Mouse (Mus musculus): ENCODE results near the gene Tpm1. TPM values are rescaled to one million over a fixed set of nuclear protein-coding genes. Genes with fewer than 3 reads are reported as not detected.

Gene Tpm1
- polyA plus RNA-seq, 1 experiment from 2014 or later, result 151 TPM

DNA sequence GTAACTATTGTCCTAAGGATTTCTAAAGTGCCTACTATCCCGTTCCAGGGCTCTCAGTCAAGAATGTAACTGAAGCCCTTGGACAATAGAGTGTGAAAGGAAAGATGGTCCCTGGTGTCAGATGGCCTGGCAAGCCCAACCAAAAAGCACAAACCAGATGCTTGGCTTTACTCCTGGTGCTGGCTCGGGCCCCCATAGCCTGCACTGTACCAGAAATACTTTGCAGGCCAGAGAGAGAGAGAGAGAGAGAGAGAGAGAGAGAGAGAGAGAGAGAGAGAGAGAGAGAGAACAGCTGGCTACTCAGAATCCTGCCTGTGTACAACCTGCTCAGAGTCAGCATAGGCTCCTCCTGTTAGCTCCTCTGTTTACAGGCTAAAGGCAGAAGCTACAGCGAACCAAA, 36.7 kb downstream of the Tpm1 start:
- Histone ChIP-seq H3K27ac (no peak overlapping the region), H3K4me1 (no peaks in the 10 kb centered on the region), H3K9me3 (no peaks in the 10 kb centered on the region), H3K27me3 (replicated peaks) (no peaks in the 10 kb centered on the region), H3K36me3 (replicated peaks) (no peaks in the 10 kb centered on the region), H3K4me3 (no peak overlapping the region), H3K4me2 (no peak overlapping the region), H3K9ac (no peak overlapping the region)
- 54% methylated on average over 3 of the region's 3 CpGs for WGBS
- no peak for ATAC-seq (replicated peaks)

DNA sequence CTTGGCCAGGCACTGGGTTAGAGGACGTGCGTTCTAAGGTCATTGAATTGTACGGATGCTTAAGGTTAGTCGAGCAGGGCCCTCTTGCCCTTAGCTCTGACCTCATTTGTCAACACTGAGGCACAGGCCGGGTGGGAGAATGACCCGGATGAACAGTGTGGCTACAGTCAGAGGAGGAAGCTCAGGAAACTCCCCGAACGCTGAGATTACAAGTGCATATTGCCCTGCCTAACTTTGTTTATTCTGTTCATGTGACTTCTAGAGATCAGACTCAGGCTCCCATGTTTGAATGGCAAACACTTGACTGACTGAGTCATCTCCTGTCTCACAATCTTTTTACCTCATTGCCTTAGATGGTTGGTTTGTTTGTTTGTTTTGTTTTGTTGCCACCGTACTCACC, 37.7 kb downstream of the Tpm1 start:
- WGBS, result 85% methylated on average over 9 of the region's 9 CpGs
- Histone ChIP-seq H3K4me2 (no peak overlapping the region), H3K4me1 (no peaks in the 10 kb centered on the region), H3K36me3 (replicated peaks) (no peaks in the 10 kb centered on the region), H3K9ac (no peak overlapping the region), H3K27me3 (replicated peaks) (no peaks in the 10 kb centered on the region), H3K9me3 (no peaks in the 10 kb centered on the region), H3K4me3 (no peak overlapping the region), H3K27ac (no peak overlapping the region)
- no peak for ATAC-seq (replicated peaks)

DNA sequence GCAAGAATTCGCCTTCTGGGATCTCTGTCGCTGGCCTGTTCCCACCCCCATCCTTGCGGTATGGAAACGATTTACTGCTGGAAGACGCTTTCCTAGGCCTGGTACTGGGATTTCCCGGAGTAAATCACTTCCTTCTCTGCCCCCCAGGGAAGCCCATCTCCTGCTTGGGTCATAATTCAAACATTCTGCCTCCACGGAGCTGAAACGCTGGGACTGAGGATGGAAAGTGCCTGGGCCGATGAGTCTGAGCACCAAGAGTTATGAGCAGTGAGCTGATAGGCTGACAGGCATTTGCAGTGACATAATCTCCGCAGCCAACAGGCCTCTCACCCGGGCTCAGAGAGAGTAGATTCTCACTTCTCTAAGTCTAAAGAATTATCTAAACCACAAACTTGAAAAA, 40.4 kb downstream of the Tpm1 start:
- H3K4me1 ChIP-seq, result no peaks in the 10 kb centered on the region
- H3K27ac ChIP-seq, result no peak overlapping the region
- H3K4me3 ChIP-seq, result no peak overlapping the region
- H3K4me2 ChIP-seq, result no peak overlapping the region
- H3K27me3 ChIP-seq (replicated peaks), result no peaks in the 10 kb centered on the region
- no peaks in the 10 kb centered on the region for H3K9me3 ChIP-seq
- ATAC-seq (replicated peaks), result no peak
- H3K9ac ChIP-seq, result no peak overlapping the region
- H3K36me3 ChIP-seq (replicated peaks), result no peaks in the 10 kb centered on the region
- WGBS, result 60% methylated on average over 11 of the region's 11 CpGs

DNA sequence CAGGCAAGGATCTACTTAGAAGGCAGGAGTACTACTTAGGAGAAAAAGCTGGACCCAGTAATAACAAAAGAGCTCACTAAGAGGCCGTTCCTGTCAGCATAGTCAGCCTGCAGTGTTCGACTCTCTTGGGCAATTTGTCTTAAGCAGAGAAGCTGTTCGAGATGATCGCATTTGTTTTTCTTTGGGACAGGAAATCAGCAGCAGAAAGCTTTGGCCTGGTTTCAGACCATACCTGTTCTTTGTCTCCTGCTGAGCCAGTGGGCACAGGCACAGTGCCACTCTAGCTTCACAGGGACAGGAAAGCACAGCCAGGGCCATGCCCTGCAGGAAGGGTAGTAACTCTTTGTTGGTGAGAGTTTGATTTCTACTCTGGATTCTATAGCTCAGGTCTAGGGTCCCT, 42.8 kb downstream of the Tpm1 start:
- WGBS, result 78% methylated on average over 4 of the region's 4 CpGs

DNA sequence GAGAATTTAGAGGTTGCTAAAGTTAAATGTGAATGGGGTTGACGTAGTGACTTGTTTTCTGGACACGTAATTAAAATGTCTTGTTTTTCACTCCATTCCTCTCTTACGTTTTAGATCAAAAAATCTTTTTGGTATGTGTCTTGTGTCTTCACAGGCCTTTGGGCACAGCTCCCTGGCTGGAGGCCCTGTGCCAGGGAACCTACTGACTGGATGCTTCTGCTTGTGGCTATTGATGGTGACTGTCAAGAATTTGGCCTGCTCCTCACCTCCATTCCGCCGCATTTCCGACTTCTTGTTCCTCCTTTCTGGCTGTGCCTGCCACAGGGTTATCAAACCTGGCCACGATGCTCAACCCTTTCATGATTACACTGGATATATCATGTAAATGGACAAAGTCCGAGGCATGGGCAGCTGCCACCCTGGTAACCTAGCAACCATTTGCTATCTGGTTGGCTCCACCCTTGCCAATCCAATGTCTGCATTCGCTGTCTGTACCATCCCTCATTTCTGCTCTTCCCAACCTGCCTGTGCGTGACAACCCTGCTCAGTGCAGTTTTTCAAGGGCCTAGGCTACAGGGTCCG, 44.0 kb downstream of the Tpm1 start:
- H3K27ac ChIP-seq, result no peak overlapping the region
- H3K9ac ChIP-seq, result no peak overlapping the region
- H3K9me3 ChIP-seq, result no peaks in the 10 kb centered on the region
- H3K4me1 ChIP-seq, result no peaks in the 10 kb centered on the region
- WGBS, result 73% methylated on average over 11 of the region's 11 CpGs
- H3K36me3 ChIP-seq (replicated peaks), result no peaks in the 10 kb centered on the region
- no peaks in the 10 kb centered on the region for H3K27me3 ChIP-seq (replicated peaks)
- no peak overlapping the region for H3K4me3 ChIP-seq
- ATAC-seq (replicated peaks), result no peak
- H3K4me2 ChIP-seq, result no peak overlapping the region

More for the DNA sequence above, 42.8 kb downstream of the Tpm1 start:
- H3K9me3 ChIP-seq, result no peaks in the 10 kb centered on the region
- no peak overlapping the region for H3K9ac ChIP-seq
- ATAC-seq (replicated peaks), result no peak
- H3K27ac ChIP-seq, result no peak overlapping the region
- H3K4me1 ChIP-seq, result no peaks in the 10 kb centered on the region
- H3K4me3 ChIP-seq, result no peak overlapping the region
- no peaks in the 10 kb centered on the region for H3K36me3 ChIP-seq (replicated peaks)
- H3K27me3 ChIP-seq (replicated peaks), result no peaks in the 10 kb centered on the region
- no peak overlapping the region for H3K4me2 ChIP-seq

DNA sequence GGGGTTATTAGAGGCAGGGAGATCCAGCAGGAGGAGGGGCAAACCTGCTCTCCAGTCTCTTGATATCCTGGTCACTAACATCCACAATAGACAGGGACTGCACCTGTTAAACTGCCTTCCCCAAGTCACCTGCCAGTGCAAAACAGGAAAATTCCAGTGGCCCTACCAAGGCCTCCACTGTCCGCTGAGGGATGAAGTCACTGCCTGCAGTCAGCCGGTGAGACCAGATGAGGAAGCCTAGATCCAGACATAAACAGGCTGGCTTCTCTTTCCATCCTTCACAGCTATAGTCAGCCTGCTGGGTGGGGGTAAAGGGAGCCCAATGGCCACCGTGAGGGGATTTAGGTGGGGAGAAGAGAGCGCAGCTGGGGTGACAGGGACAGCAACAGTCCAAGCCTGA, 45.5 kb downstream of the Tpm1 start:
- no peak for ATAC-seq (replicated peaks)
- H3K4me1 ChIP-seq, result no peaks in the 10 kb centered on the region
- H3K27ac ChIP-seq, result no peak overlapping the region
- H3K4me2 ChIP-seq, result no peak overlapping the region
- H3K9ac ChIP-seq, result no peak overlapping the region
- H3K4me3 ChIP-seq, result no peak overlapping the region
- H3K36me3 ChIP-seq (replicated peaks), result no peaks in the 10 kb centered on the region
- H3K27me3 ChIP-seq (replicated peaks), result no peaks in the 10 kb centered on the region
- whole genome bisulfite sequencing, result 53% methylated on average over 4 of the region's 4 CpGs
- no peaks in the 10 kb centered on the region for H3K9me3 ChIP-seq

DNA sequence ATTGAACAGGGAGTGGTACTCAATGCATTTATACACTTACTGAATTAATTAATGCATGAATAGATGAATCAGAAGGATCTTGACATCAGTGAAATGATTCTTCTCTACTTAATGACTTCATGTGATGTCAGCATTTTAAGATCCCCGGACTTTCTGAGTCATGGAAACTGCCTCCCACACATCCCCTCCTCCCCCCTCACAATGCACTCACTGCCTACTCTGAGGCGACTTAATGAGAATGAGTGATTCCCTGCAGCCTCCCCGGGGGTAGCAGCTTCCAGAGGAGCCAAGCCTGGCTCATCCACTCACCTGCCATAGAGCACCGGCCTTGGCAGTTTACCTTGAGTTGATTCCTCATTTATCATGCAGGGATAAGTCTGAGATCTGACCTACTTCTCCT, 46.0 kb downstream of the Tpm1 start:
- no peak overlapping the region for H3K9ac ChIP-seq
- no peak overlapping the region for H3K4me3 ChIP-seq
- no peak overlapping the region for H3K27ac ChIP-seq
- H3K36me3 ChIP-seq (replicated peaks), result no peaks in the 10 kb centered on the region
- H3K4me1 ChIP-seq, result no peaks in the 10 kb centered on the region
- no peak for ATAC-seq (replicated peaks)
- WGBS, result 33% methylated on average over 4 of the region's 4 CpGs
- H3K4me2 ChIP-seq, result no peak overlapping the region
- H3K27me3 ChIP-seq (replicated peaks), result no peaks in the 10 kb centered on the region
- no peaks in the 10 kb centered on the region for H3K9me3 ChIP-seq

DNA sequence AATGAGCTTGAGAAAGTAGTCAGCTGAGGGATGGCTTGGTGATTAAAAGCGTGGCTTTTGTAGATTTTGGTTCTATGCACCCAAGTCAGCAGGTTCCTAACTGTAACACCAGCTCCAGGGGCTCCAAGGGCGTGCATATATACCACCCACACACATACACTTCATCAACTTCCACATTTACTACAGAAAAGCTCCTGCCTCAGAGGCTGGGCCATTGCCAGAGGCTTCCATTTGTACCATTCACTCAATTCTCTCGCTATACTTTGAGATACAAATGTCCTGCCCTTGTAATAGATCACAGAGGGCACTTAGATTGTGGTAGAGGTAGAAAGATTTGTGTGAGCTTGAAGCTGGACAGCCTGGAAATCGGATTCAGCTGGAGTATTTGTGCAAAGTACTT, 47.7 kb downstream of the Tpm1 start:
- H3K4me2 ChIP-seq, result no peak overlapping the region
- no peaks in the 10 kb centered on the region for H3K4me1 ChIP-seq
- H3K27ac ChIP-seq, result no peak overlapping the region
- H3K27me3 ChIP-seq (replicated peaks), result no peaks in the 10 kb centered on the region
- WGBS, result 81% methylated on average over 4 of the region's 4 CpGs
- H3K4me3 ChIP-seq, result no peak overlapping the region
- no peaks in the 10 kb centered on the region for H3K36me3 ChIP-seq (replicated peaks)
- H3K9me3 ChIP-seq, result no peaks in the 10 kb centered on the region
- no peak overlapping the region for H3K9ac ChIP-seq
- ATAC-seq (replicated peaks), result no peak

DNA sequence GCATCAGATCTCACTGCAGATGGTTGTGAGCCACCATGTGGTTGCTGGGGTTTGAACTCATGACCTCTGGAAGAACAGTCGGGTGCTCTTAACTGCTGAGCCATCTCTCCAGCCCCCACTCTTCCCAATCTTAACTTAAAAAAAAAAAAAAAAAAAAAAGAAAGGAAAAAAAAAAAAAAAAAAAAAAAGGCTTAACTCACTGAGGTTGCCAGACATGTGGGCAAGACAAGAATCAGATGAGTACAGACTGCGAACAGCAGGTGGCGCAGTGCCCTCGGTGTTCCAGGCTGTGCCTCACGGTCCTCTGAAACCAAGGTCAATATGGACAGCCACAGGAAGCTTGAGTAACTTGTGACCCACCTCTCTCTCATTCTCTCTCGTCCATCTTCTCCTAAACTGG, 48.2 kb downstream of the Tpm1 start:
- H3K4me2 ChIP-seq, result no peak overlapping the region
- H3K9me3 ChIP-seq, result no peaks in the 10 kb centered on the region
- no peaks in the 10 kb centered on the region for H3K27me3 ChIP-seq (replicated peaks)
- no peak overlapping the region for H3K4me3 ChIP-seq
- no peak for ATAC-seq (replicated peaks)
- 3% methylated on average over 6 of the region's 6 CpGs for WGBS
- no peak overlapping the region for H3K9ac ChIP-seq
- no peak overlapping the region for H3K27ac ChIP-seq
- no peaks in the 10 kb centered on the region for H3K36me3 ChIP-seq (replicated peaks)
- no peaks in the 10 kb centered on the region for H3K4me1 ChIP-seq

DNA sequence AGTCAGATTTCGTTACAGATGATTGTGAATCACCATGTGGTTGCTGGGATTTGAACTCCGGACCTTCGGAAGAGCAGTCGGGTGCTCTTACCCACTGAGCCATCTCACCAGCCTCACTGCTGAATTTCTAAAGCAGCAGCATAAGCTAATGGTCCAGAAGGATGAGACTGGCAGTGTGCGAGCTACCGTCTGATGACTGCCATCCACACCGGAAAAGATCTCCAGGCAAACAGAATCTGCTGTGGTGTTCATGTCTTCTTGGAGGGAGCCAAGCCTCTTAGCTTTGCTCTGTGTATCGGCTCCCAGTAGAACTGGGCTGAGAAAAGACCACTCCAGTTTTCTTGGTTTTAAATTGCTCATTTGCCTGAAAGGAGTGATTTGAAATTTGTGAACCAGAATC, 49.5 kb downstream of the Tpm1 start:
- no peak overlapping the region for H3K27ac ChIP-seq
- no peaks in the 10 kb centered on the region for H3K4me1 ChIP-seq
- no peaks in the 10 kb centered on the region for H3K27me3 ChIP-seq (replicated peaks)
- no peaks in the 10 kb centered on the region for H3K36me3 ChIP-seq (replicated peaks)
- H3K9me3 ChIP-seq, result no peaks in the 10 kb centered on the region
- no peak overlapping the region for H3K4me2 ChIP-seq
- ATAC-seq (replicated peaks), result no peak
- no peak overlapping the region for H3K9ac ChIP-seq
- WGBS, result 89% methylated on average over 8 of the region's 8 CpGs
- no peak overlapping the region for H3K4me3 ChIP-seq

DNA sequence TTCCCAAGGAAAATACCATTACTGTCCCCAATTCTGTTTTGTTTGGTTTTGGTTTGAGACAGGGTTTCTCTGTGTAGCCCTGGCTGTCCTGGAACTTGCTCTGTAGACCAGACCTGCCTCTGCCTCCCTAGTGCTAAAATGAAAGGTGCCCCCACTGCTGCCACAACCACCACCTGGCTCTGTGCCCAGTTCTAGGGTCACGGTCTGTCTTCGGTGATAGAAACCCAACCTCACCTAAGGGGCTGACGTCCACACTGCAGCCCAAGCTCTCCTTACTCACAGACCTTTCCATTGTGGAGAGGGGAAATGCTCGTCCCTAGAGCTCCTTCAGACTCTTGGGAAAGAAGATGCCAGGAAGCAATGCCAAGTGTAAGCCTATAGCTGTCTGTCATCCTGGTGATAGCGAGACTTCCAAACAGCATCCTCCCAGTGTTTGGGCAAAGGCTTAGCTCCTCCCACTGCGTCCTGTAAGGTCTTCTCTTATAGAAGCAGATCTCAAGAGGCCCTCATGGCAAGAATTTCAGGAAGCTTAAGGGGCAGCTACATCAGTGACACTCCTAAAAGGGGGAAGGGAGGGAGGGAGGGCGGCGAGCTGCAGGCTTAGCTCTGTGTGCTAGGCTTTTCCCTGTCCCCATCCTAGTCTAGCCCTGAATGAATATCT, 57.3 kb downstream of the Tpm1 start:
- H3K4me1 ChIP-seq, result no peaks in the 10 kb centered on the region
- H3K9ac ChIP-seq, result no peak overlapping the region
- no peak overlapping the region for H3K4me2 ChIP-seq
- no peaks in the 10 kb centered on the region for H3K36me3 ChIP-seq (replicated peaks)
- 76% methylated on average over 8 of the region's 8 CpGs for WGBS
- no peak overlapping the region for H3K4me3 ChIP-seq
- no peaks in the 10 kb centered on the region for H3K27me3 ChIP-seq (replicated peaks)
- H3K9me3 ChIP-seq, result no peaks in the 10 kb centered on the region
- ATAC-seq (replicated peaks), result no peak
- no peak overlapping the region for H3K27ac ChIP-seq

DNA sequence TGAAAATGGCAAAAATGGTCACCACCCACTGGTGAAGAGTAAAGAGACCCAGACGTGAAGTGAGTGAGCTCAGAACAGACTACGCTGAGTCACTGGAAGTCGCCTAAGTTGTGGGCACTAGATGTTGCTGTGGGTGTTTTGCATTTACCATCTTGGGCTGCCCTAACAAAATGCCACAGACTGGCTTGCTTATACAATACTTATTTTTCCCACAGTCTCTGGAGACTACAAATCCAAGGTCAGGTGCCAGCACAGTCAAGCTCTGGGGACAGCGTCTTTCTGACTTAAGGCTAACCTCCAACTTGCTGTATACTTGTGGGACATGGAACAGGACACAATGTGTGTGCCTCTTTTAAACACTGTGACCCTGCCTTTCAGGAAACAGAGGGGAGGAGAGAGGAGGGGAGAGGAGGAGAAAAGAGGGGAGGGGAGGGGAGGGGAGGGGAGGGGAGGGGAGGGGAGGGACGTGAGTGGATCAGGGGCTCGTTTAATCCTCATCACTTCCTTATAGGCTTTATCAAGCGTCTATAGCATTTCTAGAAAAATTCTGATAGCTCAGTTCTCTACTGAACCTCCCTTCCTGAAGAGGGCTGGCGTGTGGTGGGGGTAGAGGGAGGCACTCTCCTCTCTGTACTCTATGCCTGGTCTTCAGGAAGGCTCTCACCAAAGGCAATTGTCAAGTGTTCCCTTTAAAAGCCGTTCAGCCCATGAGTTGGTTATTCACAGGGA, 58.0 kb downstream of the Tpm1 start:
- H3K36me3 ChIP-seq (replicated peaks), result no peaks in the 10 kb centered on the region
- H3K27ac ChIP-seq, result no peak overlapping the region
- no peaks in the 10 kb centered on the region for H3K27me3 ChIP-seq (replicated peaks)
- H3K4me3 ChIP-seq, result no peak overlapping the region
- no peak for ATAC-seq (replicated peaks)
- H3K9me3 ChIP-seq, result no peaks in the 10 kb centered on the region
- H3K9ac ChIP-seq, result no peak overlapping the region
- WGBS, result 58% methylated on average over 9 of the region's 9 CpGs
- no peak overlapping the region for H3K4me2 ChIP-seq
- no peaks in the 10 kb centered on the region for H3K4me1 ChIP-seq

DNA sequence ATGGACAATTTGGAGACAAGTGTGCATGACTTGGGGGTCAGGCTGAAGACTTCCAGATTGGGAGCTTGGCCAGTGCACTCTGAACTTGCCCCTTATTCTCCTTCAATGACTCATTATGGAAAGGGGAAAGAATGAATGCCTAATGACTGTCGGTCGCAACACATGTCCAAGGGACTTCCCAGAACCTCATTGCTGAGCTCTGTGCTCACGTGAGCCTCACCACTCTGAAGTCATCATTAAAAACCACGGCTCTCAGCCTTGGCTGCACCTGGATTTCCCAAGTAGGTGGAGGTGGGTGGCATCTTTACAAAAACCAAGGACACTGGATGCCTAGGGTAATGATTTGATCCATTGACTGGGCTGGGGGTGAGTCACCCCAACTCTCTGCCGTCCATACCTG, 59.2 kb downstream of the Tpm1 start:
- Histone ChIP-seq H3K27me3 (replicated peaks) (no peaks in the 10 kb centered on the region), H3K9me3 (no peaks in the 10 kb centered on the region), H3K4me2 (no peak overlapping the region), H3K9ac (no peak overlapping the region), H3K36me3 (replicated peaks) (no peaks in the 10 kb centered on the region), H3K4me1 (no peaks in the 10 kb centered on the region), H3K27ac (no peak overlapping the region), H3K4me3 (no peak overlapping the region)
- ATAC-seq (replicated peaks), result no peak
- WGBS, result 86% methylated on average over 5 of the region's 5 CpGs
